Mouse (Mus musculus) E14TG2a.4 (cell line): ENCODE results near the gene Capn11.

Experiments
- CTCF ChIP-seq: conservative IDR thresholded peaks from 2 replicates; pipeline ENCODE4 v1.5.1; 2014; ENCODE audit warnings: low read length
- NANOG ChIP-seq: IDR thresholded peaks from 2 replicates; pipeline ENCODE4 v1.6.1; 2014; ENCODE audit warnings: borderline replicate concordance, low read length, mixed read lengths
- POU5F1 ChIP-seq: IDR thresholded peaks from 2 replicates; pipeline ENCODE4 v1.6.1; 2014; ENCODE audit warnings: low read length, borderline replicate concordance

- TF ChIP-seq CTCF (no peak), POU5F1 (no peak), NANOG (no peak)
These were observed 50.7 kb downstream of the Capn11 start for GRCm38 (mm10) chr17:45608396-45608795.
